Mouse (Mus musculus) heart, adult 8-10 months (tissue): ENCODE measurements around the gene Necab2. TPM values are rescaled to one million over a fixed set of nuclear protein-coding genes. Genes with fewer than 3 reads are reported as not detected.

Experiments used
- DNase-seq: peaks from one replicate; pipeline ENCODE4 v3.0.0; 2022; ENCODE audit warnings: low spot score
- total RNA-seq, 4 experiments: library from RNA; stranded (reverse); gene quantifications; 2 replicates each; pipeline ENCODE4 v1.2.4; 2022

Gene Necab2
- total RNA-seq, result not detected

DNA sequence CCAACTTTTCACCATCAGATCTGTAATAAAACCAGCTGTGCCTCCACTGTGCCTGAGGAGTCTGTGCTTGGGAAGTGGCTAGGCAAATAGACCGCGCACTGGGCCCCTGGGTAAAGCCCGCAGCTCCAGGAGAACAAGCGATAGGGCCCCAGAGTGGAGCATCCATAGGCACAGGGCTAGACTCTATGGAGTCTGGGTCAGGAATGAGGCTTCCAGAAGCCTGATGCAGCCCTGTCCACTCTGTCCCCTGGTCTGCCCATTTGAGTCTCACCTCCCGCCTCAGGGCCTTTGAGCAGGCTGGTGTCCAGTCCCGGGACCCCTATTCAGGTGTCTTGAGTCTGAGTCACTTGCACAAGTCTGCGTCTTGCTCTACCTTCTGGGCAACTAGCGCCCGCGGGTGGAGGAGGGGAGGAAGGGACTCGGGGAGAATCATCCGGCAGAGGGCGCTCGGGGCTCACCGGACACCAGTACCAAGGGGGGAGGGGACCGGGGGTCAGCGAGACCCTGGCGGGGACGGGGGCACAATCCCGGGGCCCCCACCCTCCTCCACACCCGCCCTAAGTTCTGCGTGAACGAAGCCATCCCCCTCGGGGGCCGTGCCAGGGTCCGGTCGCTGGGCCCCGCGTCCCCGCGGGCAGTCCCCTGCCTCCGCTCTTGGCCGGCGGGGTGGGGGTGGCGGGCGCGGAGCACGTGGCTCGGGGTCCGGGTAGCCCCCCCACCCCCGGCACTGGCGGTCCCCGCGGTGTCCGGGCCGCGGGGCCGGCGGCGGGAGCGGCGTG, at the start of gene Necab2:
Gene Necab2, plus strand, starts transcription at position 509 of the 779 bp plus-strand sequence.
- peak; percentile 63 for DNase-seq

- DNase-seq, result no peak
These were observed 48.0 kb upstream of the Necab2 start for GRCm38 (mm10) chr8:119398558-119398957.

DNA sequence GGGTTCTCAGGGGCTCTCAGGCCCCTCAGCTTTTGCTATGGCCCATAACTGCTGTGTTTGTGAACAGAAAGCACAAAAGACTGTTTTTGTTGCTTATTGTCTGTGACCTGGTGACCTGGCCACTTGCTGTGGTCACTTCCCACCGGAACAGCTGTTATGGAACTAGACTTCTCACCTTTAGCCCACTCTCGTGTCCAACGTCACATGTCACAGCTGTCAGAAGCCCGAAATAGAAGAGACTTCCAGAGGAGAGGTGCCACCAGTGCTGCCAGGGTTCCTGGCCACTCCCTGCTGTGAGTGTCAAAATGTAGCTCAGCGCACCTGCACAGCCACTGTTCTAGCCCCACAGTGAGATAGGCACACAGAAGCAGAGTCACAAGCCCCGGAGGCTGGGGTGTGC, 47.3 kb upstream of the Necab2 start:
- peak; percentile 72 for DNase-seq

GRCm38 (mm10) chr8:119400122-119400671, 46.3 kb upstream of the Necab2 start:
- no peak for DNase-seq

DNA sequence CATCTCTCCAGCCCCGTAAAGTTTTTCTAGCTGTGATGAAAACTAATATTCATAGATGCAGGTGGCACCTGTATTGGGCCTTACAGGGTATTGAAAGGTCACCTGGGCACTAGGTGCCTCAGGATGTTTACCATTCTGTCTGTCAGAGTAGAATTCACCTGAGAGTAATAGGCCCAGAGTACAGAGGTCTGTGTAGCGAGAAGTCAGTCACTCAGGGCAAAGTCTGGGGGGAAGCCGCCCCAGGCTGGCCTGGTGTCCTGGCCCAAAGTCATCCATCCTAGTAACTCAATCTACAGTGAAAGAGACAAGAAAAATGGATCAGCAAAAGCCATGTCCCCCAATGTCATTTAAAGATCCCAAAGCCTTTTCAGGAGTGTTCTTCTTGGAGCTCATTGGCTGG, 45.6 kb upstream of the Necab2 start:
- DNase-seq, result no peak

GRCm38 (mm10) chr8:119403912-119404311, 42.6 kb upstream of the Necab2 start:
- DNase-seq, result no peak

GRCm38 (mm10) chr8:119404648-119405047, 41.9 kb upstream of the Necab2 start:
- DNase-seq, result no peak

DNA sequence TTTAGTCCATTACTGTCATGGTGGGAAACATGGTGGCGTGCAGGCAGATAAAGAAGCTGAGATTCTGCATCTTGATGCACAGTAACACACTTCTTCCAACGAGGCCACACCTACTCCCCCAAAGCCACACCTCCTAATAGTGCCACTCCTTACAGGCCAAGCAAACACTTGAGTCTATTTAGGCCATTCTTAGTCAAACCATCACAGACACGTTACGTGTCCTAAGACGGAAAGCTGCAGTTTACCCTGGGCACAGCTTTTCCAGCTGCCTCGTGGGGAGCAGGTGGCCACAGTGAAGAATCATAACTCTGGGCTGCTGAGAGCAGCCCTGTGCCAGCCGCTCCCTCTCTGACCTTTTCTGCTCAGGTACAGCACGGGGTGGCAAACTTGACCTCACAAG, 38.2 kb upstream of the Necab2 start:
- DNase-seq, result no peak

DNA sequence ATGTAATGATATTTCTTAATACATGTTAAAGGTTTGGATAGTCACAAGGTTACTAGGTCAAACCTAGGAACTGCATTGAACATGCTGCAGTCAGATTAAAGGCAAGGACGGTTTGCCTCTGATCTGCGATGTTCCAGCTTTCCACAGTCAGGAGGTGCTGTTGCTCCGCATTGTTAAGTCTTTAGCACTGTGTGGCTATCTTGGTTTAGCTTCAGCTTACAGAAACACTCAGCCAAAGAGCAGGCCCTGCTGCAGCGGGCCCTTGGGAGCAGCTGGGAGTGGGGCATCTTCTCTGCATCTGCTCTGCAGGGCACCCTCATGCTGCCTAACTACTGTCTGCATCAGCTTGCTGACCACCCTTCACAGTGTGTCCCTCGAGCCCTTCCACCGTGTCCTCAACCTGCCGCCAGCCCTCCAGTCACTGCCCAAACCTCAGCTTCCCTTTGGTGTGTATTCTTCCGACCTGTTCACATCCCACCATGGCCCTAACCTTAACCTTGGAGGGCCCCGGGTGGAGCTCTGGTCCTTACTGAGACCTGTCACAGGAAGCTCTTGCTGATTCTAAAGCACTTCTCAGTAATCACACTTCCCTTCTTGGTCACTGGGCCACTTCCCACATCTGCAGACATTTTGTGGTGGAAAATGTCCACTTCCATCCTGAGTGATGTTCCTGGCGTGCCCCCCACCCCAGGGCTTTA, 34.3 kb upstream of the Necab2 start:
- no peak for DNase-seq

GRCm38 (mm10) chr8:119412735-119413498, 33.6 kb upstream of the Necab2 start:
- peak; percentile 71 for DNase-seq

DNA sequence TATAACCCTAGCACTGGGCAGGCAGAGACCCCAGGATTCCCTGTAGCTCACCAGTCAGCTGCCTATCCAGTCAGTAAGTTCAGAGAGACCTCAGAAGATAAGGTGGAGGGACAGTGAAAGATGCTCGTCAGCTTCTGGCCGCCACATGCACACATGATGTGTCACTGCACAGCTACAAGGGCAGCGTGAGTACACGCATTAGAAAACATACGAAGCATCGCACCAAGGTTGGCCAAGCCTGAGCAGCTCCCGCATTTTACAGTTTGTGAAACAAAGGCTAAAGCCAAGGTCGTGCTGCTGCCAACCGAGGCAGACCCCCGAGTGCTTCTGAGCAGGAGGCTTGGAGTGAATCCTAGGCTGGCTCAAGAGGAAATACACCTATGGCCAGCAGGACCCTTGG, 32.9 kb upstream of the Necab2 start:
- DNase-seq, result no peak

GRCm38 (mm10) chr8:119420318-119420717, 26.2 kb upstream of the Necab2 start:
- no peak for DNase-seq

- no peak for DNase-seq
These were observed 24.9 kb upstream of the Necab2 start for GRCm38 (mm10) chr8:119421603-119422122.

DNA sequence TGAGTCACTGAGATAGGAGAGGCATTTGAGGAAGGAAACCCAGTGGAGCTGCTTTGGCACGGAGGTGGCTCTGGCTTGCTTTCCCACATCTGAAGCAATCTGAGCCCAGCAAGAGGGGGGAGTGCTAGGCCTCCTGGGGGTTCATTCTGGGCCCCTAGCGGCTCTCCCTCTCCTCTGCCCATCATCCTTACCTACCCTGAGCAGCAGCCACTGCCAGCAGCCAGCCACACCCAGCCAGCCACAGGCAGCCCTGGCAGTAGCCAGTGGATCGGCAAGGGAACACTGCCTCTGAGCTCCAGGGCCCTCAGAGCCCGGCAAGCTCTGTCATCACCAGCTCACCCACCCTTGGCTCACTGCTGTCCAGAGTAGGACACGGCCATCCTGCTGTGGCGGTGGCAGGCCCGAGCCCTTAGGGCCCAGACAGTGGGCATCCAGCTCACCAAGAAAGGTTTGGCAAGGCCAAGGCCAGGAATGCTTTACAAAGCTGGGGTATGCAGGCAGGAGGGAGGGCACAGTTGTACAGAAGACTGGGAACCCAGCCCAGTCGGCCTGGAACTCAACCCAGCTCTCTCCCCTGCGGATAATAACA, 24.3 kb upstream of the Necab2 start:
- no peak for DNase-seq

DNA sequence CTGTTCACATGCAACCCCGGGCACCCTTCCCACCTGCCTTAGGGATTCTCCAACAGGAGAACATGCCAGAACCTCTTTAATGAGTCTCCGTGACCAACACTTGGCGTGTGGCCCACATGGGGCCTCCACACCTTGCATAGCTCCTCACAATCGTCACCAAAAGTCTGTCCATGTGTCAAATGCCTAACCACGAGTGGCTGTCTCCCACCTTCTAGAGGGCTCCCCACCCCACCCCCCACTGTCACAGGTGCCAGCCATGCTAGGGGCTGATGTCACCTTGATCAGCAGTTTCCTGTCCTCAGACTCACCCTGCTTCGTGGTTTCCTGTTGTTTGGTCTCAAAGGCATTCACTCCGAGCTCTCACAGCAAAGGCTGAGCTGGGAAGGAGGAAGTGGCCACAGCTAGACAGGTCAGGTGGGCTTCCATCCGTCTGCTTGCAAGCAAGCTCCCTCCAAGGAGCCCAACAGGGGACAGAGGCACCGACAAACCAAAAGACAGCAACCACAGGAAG, 22.8 kb upstream of the Necab2 start:
- DNase-seq, result peak; percentile 73

- DNase-seq, result no peak
These were observed 22.3 kb upstream of the Necab2 start for GRCm38 (mm10) chr8:119424199-119424733.

DNA sequence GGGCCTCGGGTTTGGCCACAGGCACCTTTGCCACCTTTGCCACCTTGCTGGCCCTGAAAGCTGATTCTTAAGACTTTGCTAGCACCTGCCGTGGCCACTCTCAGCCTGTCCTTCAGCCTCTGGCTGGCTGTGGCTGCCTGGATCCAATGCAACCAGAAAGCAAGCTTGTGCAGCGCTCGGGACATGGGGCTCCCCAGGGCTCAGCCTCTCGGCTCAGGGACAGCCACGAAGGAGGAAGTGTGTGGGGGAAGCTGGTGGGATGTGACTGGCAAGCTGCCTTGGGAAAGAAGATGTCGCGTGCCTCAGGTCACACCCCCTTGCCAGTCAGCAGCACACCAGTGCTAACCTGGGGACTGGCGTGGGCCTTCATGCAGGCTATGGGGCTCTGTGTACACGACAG, 21.8 kb upstream of the Necab2 start:
- DNase-seq, result no peak

DNA sequence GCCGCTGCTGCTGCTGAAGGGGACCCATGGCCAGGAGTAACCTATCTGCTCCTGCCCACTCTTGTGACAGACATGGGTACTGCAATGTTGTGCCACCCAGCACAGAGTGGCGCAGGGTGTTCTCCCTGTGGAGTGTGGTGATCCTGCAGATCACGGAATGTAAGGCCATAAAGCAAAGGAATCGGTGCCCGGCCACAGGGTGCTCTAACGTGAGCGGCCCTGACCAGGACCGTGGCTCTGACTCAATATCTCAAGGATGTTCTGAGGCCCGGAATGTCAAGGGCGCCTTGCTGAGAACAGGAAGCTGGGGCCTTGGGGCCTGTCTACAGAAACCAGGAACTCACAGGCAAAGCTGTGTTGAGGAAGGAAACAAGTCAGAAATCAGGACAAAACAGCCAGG, 21.0 kb upstream of the Necab2 start:
- DNase-seq, result peak; percentile 83

- DNase-seq, result peak; percentile 79
These were observed 20.3 kb upstream of the Necab2 start for GRCm38 (mm10) chr8:119426069-119426735.

- DNase-seq, result peak; percentile 48
These were observed 18.7 kb upstream of the Necab2 start for GRCm38 (mm10) chr8:119427634-119428349.
